Mouse (Mus musculus) C2C12 (cell line): ENCODE measurements around the gene Wdr73. TPM values are rescaled to one million over a fixed set of nuclear protein-coding genes. Genes with fewer than 3 reads are reported as not detected.
A peak's percentile ranks its signal among the peaks of the same experiment; 100 is the strongest.

Source experiments
- H3K27me3 ChIP-seq: one replicate; pipeline ENCODE4 v1.6.1; 2011; ENCODE audit not compliant: control insufficient read depth, insufficient read depth, insufficient read length
- H3K36me3 ChIP-seq: one replicate; pipeline ENCODE4 v1.6.1; 2011; ENCODE audit not compliant: control insufficient read depth, insufficient read depth
- H3K4me3 ChIP-seq: one replicate; pipeline ENCODE4 v1.5.1; 2011; ENCODE audit warnings: mild to moderate bottlenecking, control low read depth; ENCODE audit not compliant: poor library complexity, insufficient read depth, severe bottlenecking
- H3K79me2 ChIP-seq: one replicate; pipeline ENCODE4 v1.6.1; 2011; ENCODE audit not compliant: control insufficient read depth, insufficient read depth
- H3K79me3 ChIP-seq: one replicate; pipeline ENCODE4 v1.6.1; 2011; ENCODE audit warnings: low read depth, control low read depth
- H3ac ChIP-seq: one replicate; pipeline ENCODE3; 2011; ENCODE audit warnings: low read depth; ENCODE audit not compliant: control insufficient read depth, insufficient read length
- CEBPB ChIP-seq: IDR thresholded peaks from one replicate; pipeline ENCODE4 v1.6.1; 2011; ENCODE audit warnings: low read depth, mild to moderate bottlenecking, control low read depth, moderate library complexity
- CTCF ChIP-seq: IDR thresholded peaks from one replicate; pipeline ENCODE4 v1.5.1; 2011; ENCODE audit not compliant: control insufficient read depth, insufficient read depth, insufficient read length
- FOSL1 ChIP-seq: IDR thresholded peaks from one replicate; pipeline ENCODE4 v1.8.0; 2011; ENCODE audit warnings: mild to moderate bottlenecking, low read length; ENCODE audit not compliant: poor library complexity, insufficient read depth, severe bottlenecking
- MAX ChIP-seq: IDR thresholded peaks from one replicate; pipeline ENCODE4 v1.6.1; 2011; ENCODE audit warnings: mild to moderate bottlenecking, control low read depth
- MYOD1 ChIP-seq: IDR thresholded peaks from one replicate; pipeline ENCODE4 v1.6.1; 2011; ENCODE audit warnings: low read depth; ENCODE audit not compliant: control insufficient read depth, insufficient read length
- MYOG ChIP-seq: IDR thresholded peaks from one replicate; pipeline ENCODE4 v1.6.1; 2011; ENCODE audit not compliant: control insufficient read depth, insufficient read length; ENCODE audit errors: extremely low read depth
- USF1 ChIP-seq: IDR thresholded peaks from one replicate; pipeline ENCODE4 v1.6.1; 2011; ENCODE audit warnings: low read depth, mild to moderate bottlenecking, control low read depth, moderate library complexity
- polyA plus RNA-seq: library from polyadenylated mRNA; unstranded; fragments of >200 nt; fragmentation: generic; extraction: Trizol; gene quantifications from one replicate; pipeline ENCODE4 v1.2.1, GENCODE M21; 2012; ENCODE audit warnings: missing spikeins

Wdr73 gene
- polyA plus RNA-seq, 1 experiment, result 18.1 TPM

GRCm38 (mm10) chr7:80850520-80850919 is 50.5 kb downstream of the Wdr73 start:
- H3K79me3 ChIP-seq, result no peaks in the 10 kb centered on the region
- no peaks in the 10 kb centered on the region for H3K79me2 ChIP-seq
- H3K4me3 ChIP-seq, result no peak overlapping the region
- no peaks in the 10 kb centered on the region for H3K36me3 ChIP-seq
- no peaks in the 10 kb centered on the region for H3K27me3 ChIP-seq
- H3ac ChIP-seq, result no peak overlapping the region
- TF ChIP-seq CEBPB, result no peak
- no peak for TF ChIP-seq FOSL1

- Histone ChIP-seq H3ac (no peak overlapping the region), H3K79me2 (no peaks in the 10 kb centered on the region), H3K4me3 (no peak overlapping the region), H3K36me3 (peaks cover 4% of the 10 kb centered on the region), H3K27me3 (no peaks in the 10 kb centered on the region), H3K79me3 (peaks cover 2% of the 10 kb centered on the region)
- TF ChIP-seq MAX (no peak), CTCF (peak; percentile 46)
Measured at GRCm38 (mm10) chr7:80849710-80850109, 51.4 kb downstream of the Wdr73 start.

GRCm38 (mm10) chr7:80849267-80849666 is 51.8 kb downstream of the Wdr73 start:
- H3K27me3 ChIP-seq, result no peaks in the 10 kb centered on the region
- peaks cover 2% of the 10 kb centered on the region for H3K79me2 ChIP-seq
- TF ChIP-seq CTCF (no peak), MYOD1 (no peak), USF1 (no peak), MAX (no peak), MYOG (no peak), CEBPB (no peak)
- H3ac ChIP-seq, result no peak overlapping the region
- peaks cover 2% of the 10 kb centered on the region for H3K79me3 ChIP-seq
- peaks cover 8% of the 10 kb centered on the region for H3K36me3 ChIP-seq
- no peak overlapping the region for H3K4me3 ChIP-seq

GRCm38 (mm10) chr7:80846709-80847108 is 54.4 kb downstream of the Wdr73 start:
- H3K4me3 ChIP-seq, result no peak overlapping the region
- H3K79me2 ChIP-seq, result peaks cover 11% of the 10 kb centered on the region
- H3K27me3 ChIP-seq, result no peaks in the 10 kb centered on the region
- H3ac ChIP-seq, result no peak overlapping the region
- TF ChIP-seq MYOD1, result no peak
- TF ChIP-seq MYOG, result no peak
- TF ChIP-seq MAX, result no peak
- no peak for TF ChIP-seq FOSL1
- TF ChIP-seq CEBPB, result no peak
- no peak for TF ChIP-seq CTCF
- no peak for TF ChIP-seq USF1
- peaks cover 9% of the 10 kb centered on the region for H3K36me3 ChIP-seq
- peaks cover 2% of the 10 kb centered on the region for H3K79me3 ChIP-seq

GRCm38 (mm10) chr7:80846280-80846678 is 54.8 kb downstream of the Wdr73 start:
- no peak overlapping the region for H3K4me3 ChIP-seq
- H3K79me3 ChIP-seq, result peaks cover 2% of the 10 kb centered on the region
- TF ChIP-seq MAX (no peak), CTCF (no peak), FOSL1 (no peak), MYOD1 (no peak), MYOG (no peak), USF1 (no peak), CEBPB (no peak)
- H3K27me3 ChIP-seq, result no peaks in the 10 kb centered on the region
- H3K79me2 ChIP-seq, result peaks cover 11% of the 10 kb centered on the region
- H3ac ChIP-seq, result no peak overlapping the region
- peaks cover 9% of the 10 kb centered on the region for H3K36me3 ChIP-seq

GRCm38 (mm10) chr7:80845621-80846279 is 55.3 kb downstream of the Wdr73 start:
- Histone ChIP-seq H3K4me3 (no peak overlapping the region), H3K79me3 (peaks cover 2% of the 10 kb centered on the region), H3K79me2 (peaks cover 11% of the 10 kb centered on the region), H3K36me3 (peaks cover 9% of the 10 kb centered on the region), H3ac (no peak overlapping the region), H3K27me3 (no peaks in the 10 kb centered on the region)
- TF ChIP-seq CTCF (no peak), FOSL1 (no peak), MYOG (no peak), CEBPB (no peak)
